Mouse (Mus musculus) left cerebral cortex, adult 2 months (tissue): ENCODE measurements around the gene Tyw1. TPM values are rescaled to one million over a fixed set of nuclear protein-coding genes. Genes with fewer than 3 reads are reported as not detected.

Source experiments
- DNase-seq, 2 experiments: peaks; one replicate each; pipeline ENCODE4 v3.0.0; 2021 to 2022; ENCODE audit warnings: low spot score in 2 of 2, mixed read lengths in 1 of 2; ENCODE audit errors: extremely low spot score in 1 of 2
- H3K27ac ChIP-seq: fragments of 200-600 bp; 2 replicates; pipeline ENCODE4 v1.8.1; 2022
- H3K4me3 ChIP-seq: fragments of 200-600 bp; 2 replicates; pipeline ENCODE4 v1.8.1; 2022
- CTCF ChIP-seq: fragments of 200-600 bp; IDR thresholded peaks from 2 replicates; pipeline ENCODE4 v1.8.1; 2022; ENCODE audit warnings: antibody characterized with exemption, mild to moderate bottlenecking, moderate library complexity
- intact Hi-C: fragments of 180-260 bp; cut with DNase I; formaldehyde crosslinking; loops from one replicate; pipeline ENCODE4 v1.15.1; 2025
- total RNA-seq, 2 experiments: library from RNA; stranded (reverse); gene quantifications; 2 replicates each; pipeline ENCODE4 v1.2.3; 2021

The Tyw1 gene
- total RNA-seq, 2 experiments from 2014 or later = 15.4 to 16.1 TPM

DNA sequence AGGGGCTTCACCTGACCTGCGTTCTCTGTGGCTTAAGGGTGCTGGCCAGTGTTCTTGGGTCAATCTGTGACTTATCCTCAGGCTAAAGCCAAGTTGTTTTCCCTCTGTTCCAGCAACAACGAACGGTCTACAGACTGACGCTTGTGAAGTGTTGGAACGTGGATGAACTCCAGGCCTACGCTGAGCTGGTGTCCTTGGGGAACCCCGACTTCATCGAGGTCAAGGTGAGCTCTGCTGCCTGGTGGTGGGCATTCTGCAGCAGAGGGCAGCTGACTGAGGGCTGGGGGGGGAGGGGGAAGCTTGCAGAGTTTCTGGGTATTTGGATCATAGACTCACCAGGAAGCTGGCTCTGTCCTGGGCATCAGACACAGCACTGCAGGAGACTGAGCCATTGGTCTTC lies 70.1 kb downstream of the Tyw1 start:
- no peak overlapping the region for H3K27ac ChIP-seq
- no peak for TF ChIP-seq CTCF
- intact Hi-C loops = no loop called here
- DNase-seq = no peak
- no peak overlapping the region for H3K4me3 ChIP-seq

DNA sequence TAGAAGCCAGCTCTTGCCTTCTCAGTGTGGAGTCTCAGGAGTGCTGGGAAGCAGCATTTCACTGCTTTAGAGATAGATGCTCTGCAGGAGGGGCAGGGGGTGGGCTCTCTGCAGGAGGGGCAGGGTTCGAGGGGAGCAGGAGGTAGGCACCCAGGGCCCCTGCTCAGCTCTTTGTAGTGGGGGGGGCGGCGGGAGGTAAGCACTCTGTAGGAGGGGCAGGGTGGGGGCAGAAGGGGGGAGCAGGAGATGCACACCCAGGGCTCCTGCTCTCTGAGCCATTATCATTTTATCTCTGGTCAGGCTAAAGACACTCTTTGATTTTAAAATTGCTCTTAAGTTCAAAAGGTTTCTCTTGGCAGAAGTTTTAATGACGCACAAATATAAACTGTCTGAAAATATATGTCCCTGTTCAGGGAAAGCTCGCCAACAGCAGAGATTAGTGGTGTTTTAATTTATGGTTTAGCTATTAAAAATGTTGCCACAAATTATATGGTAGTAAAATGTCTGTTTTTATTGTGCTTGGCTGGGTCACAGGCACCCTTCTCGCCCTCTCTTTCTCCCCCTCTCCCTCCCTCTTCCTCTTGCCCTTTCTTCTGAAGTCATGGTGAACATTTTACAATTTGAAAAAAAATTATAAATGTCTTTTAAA lies 72.3 kb downstream of the Tyw1 start:
- no peak for DNase-seq
- TF ChIP-seq CTCF = no peak
- intact Hi-C loops = no loop called here

DNA sequence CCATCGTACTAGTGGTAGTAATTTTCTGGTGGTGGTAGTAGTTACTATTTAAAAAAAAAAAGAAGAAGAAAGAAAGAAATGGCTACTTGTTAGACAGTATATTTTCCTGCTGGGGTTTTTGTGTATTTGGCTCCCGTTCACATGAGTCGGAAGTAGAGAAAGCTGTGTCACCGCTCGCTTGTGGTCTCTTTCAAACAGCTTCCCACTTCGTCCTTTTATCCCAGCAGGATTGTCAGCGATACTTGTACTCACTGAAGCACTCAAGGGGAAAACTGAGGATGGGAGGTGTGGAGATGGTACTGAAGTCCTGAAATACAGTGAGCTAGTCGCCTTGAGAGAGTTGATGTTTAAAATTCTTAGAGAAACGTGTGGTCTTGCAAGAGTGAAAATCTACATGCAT lies 72.9 kb downstream of the Tyw1 start:
- TF ChIP-seq CTCF = no peak
- Histone ChIP-seq H3K27ac (no peak overlapping the region), H3K4me3 (no peak overlapping the region)
- DNase-seq = no peak
- intact Hi-C loops = no loop called here

More for the DNA sequence above, 72.3 kb downstream of the Tyw1 start:
- Histone ChIP-seq H3K4me3 (no peak overlapping the region), H3K27ac (no peak overlapping the region)

DNA sequence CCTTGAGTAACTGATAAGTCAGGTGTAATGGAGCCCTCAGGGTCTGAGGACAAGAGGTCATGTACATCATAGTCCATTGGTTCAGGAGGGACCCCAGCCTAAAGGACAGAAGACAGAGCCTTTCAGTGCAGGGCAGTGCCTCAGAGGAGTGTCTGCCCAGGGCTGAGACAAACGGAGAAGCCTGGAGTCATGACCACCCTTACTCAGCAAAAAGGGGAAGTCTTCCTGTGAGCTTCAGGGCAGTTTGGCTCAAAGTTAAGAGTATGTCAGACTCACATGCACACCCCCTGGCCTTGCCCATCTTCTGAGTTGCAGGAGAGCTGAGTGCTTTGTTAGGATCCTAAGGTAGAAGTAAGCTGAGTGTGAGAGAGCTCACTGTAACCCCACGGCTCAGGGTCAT lies 74.5 kb downstream of the Tyw1 start:
- H3K4me3 ChIP-seq = no peak overlapping the region
- H3K27ac ChIP-seq = no peak overlapping the region
- no peak for DNase-seq
- no peak for TF ChIP-seq CTCF
- intact Hi-C loops = no loop called here

DNA sequence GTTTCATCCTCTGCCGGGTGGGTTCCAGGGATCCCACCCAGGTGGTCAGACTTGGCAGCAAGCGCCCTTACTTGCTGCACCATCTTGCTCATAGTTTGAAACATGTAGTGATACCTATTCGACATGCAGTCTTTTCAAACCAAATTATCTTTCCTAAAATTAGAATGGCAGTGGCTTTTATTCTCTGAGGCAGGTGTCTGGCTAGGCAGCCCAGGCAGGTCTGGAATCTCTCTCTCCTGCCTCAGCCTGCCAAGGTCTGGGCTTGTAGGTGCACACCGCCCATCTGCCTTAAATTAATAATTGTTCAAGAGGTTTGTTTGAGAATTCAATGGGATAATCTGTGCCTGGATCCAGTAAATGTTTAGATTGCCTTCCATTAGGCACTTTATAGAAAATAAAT lies 75.4 kb downstream of the Tyw1 start:
- no peak overlapping the region for H3K27ac ChIP-seq
- DNase-seq = no peak
- H3K4me3 ChIP-seq = no peak overlapping the region
- intact Hi-C loops = no loop called here
- TF ChIP-seq CTCF = no peak

DNA sequence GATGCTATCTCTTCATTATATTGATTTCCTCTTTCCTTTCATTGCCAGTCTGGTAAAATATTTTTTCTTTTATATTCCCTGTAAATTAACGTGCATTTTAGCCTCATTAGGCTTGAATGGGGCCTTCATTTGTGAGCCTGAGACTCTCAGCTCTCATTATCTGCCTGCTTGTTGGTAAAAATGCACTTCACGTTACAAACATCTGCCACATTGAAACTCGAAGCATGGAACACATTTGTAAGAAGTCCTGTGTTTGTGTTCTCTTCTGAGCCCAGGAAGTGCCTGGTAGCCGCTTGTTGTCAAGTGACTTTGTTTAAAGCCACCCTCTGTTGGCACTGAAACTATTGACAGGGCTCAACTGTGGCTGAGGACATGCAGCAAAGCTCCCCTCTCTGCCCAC lies 75.8 kb downstream of the Tyw1 start:
- DNase-seq = no peak
- H3K4me3 ChIP-seq = no peak overlapping the region
- no peak for TF ChIP-seq CTCF
- H3K27ac ChIP-seq = no peak overlapping the region
- intact Hi-C loops = no loop called here

DNA sequence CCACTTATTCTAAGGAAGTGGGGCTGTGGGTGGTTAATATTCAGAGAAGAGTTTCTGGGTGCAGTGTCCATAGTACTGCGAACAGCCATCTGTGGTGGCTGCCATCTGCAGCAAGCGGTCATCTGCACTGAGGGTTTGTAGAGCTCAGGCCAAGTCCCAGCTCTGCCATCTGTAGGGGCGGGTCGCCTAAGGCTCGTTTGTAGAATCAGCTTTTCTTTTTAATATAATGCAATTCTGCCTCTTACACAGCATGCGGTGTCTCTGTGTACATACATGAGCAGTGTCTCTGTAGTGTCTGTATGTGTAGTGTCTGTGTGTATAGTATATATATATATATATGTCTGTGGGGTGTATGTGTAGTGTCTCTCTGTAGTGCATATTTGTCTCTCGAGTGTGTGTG lies 78.1 kb downstream of the Tyw1 start:
- Histone ChIP-seq H3K4me3 (no peak overlapping the region), H3K27ac (no peak overlapping the region)
- no peak for DNase-seq
- TF ChIP-seq CTCF = no peak
- intact Hi-C loops = no loop called here

DNA sequence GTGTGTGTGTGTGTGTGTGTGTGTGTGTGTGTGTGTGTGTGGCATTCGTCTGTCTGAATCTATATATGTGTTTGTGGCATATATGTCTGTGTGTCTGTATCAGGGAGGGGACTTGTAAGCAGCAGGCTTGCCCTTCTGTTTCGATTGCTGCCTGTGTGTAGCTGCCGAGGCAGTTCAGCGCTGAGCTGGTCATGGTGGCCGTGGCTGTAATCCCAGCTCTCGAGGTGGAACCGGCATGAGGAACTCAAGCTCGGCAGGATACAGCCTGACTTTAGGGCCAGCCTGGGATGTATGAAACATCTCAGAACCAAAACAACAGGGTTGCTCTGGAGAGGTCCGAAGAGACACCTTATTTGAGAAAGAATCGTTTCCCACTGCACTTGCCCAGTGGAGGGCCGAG lies 78.6 kb downstream of the Tyw1 start:
- Histone ChIP-seq H3K27ac (no peak overlapping the region), H3K4me3 (no peak overlapping the region)
- TF ChIP-seq CTCF = no peak
- DNase-seq = no peak
- intact Hi-C loops = no loop called here

DNA sequence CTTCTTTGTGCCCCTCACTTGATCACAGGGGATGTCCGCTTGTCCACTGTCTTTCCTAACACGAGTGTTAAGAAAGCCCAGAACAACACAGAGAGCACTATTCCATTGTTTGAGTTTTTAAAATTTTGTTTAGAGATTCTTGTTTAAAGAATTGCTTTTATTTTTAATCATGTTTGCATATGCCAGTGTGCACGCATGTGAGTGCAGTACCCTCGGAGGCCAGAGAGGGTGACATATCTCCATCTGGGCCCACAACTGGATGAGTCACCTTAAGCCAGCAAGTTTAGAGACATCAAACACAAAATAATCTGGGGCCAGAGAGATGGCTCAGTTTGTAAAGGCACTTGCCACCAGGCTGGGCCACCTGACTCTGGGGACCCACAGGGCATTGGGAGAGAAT lies 80.0 kb downstream of the Tyw1 start:
- TF ChIP-seq CTCF = no peak; the same call in 1 of the 2 replicates
- intact Hi-C loops = no loop called here
- no peak overlapping the region for H3K27ac ChIP-seq
- no peak for DNase-seq
- H3K4me3 ChIP-seq = no peak overlapping the region

DNA sequence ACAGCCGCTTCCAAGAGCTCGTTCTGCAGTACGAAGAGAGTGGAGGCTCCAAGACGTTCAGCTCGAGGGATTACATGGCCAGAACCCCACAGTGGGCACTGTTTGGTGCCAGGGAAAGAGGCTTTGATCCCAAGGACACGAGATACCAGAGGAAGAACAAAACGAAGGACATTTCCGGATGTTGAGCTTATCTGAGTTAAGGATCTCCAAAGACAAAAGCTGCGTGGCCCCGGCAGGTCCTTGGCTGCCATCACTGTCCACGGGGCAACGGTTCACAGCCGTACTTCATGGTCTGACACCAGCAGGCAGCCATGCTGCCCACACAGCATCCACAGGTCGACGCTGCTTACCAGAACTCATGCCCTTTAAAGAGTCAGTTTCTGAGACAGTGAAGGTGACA lies 85.2 kb downstream of the Tyw1 start:
- H3K27ac ChIP-seq = no peak overlapping the region
- no peak for DNase-seq
- no peak for TF ChIP-seq CTCF
- intact Hi-C loops = no loop called here
- no peak overlapping the region for H3K4me3 ChIP-seq

DNA sequence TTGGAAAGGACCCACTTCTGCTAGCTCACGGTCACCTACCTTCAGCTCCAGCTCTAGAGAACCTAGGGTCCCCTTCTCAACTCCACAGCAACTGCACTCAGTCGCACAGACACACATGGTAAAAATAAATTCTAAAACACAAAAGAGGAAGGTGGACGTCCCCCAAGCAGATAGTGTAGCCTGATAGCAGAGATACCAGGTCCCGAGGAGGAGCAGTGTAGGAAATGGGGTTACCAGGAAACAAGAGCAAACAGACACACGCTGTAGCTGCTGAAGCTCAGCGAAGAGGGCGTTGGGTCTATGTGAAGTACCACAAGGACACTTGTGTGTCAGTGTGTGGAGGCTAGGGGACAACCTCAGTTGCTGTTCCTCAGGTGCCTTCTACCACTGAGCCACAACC lies 89.6 kb downstream of the Tyw1 start:
- intact Hi-C loops = no loop called here
- DNase-seq = no peak
- no peak overlapping the region for H3K4me3 ChIP-seq
- TF ChIP-seq CTCF = no peak
- no peak overlapping the region for H3K27ac ChIP-seq

DNA sequence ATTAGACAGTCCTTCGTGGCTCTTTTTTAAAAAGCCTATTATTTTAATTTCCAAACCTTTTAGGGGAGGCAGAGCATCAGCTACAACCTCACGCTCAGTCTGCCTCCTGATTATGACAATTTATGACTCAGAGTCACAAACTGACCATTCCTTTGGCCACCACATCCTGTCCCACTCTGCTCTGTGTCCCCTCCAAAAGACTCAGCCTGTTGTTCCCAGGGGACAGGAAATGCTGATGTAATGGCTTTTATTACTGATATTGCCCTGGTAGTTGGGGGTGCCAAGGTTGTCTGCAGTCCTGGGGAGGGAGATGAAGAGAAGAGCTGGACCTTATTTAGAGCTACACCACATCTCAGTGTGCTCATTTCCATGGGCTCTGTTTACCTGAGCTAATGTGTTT lies 90.5 kb downstream of the Tyw1 start:
- Histone ChIP-seq H3K4me3 (no peak overlapping the region), H3K27ac (no peak overlapping the region)
- TF ChIP-seq CTCF = no peak
- intact Hi-C loops = no loop called here
- no peak for DNase-seq

DNA sequence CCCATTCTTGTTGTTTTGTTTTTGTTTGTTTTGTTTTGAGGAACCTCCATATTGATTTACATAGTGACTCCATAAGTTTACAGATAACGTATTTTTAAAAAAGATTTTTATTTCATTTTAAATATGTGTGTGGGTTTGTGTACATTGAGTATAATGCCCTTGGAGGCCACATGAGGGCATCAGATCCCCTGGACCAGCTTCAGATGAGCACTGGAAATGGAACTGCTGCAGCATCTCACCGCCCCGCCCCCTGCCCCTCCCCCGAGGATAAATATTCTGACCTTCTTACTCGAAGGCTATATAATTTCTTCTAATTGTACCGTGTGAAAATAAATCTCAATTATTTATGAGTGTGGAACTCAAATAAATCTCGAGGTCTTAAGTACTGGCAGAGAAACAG lies 99.8 kb downstream of the Tyw1 start:
- H3K4me3 ChIP-seq = no peak overlapping the region
- intact Hi-C loops = no loop called here
- peak; percentile 28 for TF ChIP-seq CTCF
- H3K27ac ChIP-seq = no peak overlapping the region
- DNase-seq = no peak

DNA sequence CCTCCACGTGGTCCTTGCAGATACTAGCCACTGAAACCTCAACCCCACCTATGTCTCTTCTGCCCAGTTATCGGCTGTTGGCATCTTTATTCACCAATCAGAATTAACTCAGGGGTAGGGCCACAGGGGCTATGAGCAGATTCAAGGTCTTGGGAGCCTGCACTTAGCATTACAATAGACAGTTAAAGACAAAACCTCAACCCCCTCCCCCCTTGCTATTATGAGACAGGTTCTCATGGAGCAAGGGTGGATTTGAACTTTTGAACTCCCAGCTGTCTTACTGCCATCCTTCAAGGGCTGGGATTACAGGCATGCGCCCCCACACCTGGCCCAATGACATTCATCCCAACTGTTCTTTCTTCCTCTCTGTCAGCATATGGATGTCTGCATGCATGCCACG lies 107.7 kb downstream of the Tyw1 start:
- no peak for TF ChIP-seq CTCF
- H3K27ac ChIP-seq = no peak overlapping the region
- intact Hi-C loops = no loop called here
- DNase-seq = no peak
- H3K4me3 ChIP-seq = no peak overlapping the region
